Mouse (Mus musculus): ENCODE data around the gene Adar.

Gene Adar

DNA sequence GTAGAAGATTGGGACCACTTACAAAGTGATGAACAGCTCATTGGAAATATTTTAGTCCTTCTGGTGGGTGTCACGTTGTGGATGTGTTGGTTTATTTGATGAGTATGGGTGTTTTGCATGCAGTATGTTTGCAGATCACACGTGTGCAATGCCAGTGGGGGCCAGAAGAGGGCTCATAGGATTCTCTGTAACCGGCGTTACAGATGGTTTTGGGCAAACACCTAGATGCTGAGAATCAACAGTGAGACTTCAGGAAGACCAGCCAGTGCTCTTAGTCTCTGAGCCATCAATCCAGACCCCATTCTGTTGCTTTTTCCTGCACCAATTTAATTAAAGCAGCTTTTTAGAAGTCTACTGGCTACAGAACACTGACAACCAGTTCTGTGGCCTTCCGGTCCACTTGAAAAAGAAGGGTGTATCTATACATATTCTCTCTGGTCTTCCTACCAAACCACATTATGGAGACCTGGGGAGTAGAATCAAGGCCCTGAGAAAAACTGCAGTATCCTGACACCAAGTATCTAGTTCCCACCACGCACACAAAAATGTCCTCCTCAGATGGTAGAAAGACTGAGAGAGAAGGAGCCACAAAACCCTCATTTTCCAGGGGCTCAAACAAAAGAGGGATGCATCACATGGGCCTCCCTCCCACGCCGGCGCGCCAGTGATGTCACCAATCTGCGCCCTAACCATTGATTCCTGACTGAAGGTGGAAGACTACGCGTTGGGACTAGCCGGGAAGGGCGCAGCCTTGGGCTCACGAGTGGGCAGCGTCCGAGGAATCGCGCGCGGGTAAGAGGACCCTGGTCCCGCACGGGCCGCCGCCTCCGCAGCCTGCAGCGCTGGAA, at the start of gene Adar:
Adar (plus strand) TSS at position 664 of the 848 bp plus-strand sequence.
- peak; percentile 93 for DNase-seq (ENCODE audit: low read depth)

DNA sequence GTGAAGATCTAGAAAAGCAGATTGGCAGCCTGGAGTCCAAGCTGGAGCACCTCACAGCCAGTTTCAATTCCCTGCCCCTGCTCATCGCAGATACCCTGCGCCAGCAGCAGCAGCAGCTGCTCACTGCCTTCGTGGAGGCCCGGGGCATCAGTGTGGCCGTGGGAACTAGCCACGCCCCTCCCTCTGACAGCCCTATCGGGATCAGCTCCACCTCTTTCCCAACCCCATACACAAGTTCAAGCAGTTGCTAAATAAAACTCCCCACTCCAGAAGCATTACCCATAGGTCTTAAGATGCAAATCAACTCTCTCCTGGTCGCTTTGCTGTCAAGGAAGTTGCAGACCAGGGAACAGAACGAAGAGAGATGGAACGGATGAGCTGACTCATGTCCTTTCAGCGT, 47.7 kb upstream of the Adar start:
- DNase-seq (ENCODE audit: low read depth) = no peak

- no peak for DNase-seq (ENCODE audit: low read depth)
Observed at GRCm38 (mm10) chr3:89671334-89671733, 43.5 kb upstream of the Adar start.

GRCm38 (mm10) chr3:89672573-89673317, 42.1 kb upstream of the Adar start:
- no peak for DNase-seq (ENCODE audit: low read depth)

DNA sequence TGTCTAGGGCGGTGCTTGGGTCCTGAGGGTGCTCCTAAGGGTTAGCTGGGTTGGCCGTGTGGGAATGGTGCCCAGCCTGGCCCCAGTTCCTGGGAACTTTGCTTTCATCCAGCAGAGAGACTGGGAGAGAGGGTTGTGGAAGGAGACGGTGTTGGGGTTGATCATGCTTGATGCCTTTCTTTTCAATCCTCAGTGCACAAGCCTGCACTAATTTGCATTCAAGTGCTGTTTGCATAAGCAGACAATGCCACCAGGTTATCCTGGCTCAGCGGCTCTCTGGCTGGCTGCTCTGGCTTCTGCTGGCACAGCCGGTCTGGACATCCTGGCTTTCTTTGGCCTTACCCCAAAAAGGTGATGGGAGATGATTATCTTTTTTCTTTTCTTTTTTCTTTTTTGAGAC, 37.2 kb upstream of the Adar start:
- DNase-seq (ENCODE audit: low read depth) = no peak

- DNase-seq (ENCODE audit: low read depth) = no peak
Observed at GRCm38 (mm10) chr3:89686031-89686430, 28.8 kb upstream of the Adar start.

DNA sequence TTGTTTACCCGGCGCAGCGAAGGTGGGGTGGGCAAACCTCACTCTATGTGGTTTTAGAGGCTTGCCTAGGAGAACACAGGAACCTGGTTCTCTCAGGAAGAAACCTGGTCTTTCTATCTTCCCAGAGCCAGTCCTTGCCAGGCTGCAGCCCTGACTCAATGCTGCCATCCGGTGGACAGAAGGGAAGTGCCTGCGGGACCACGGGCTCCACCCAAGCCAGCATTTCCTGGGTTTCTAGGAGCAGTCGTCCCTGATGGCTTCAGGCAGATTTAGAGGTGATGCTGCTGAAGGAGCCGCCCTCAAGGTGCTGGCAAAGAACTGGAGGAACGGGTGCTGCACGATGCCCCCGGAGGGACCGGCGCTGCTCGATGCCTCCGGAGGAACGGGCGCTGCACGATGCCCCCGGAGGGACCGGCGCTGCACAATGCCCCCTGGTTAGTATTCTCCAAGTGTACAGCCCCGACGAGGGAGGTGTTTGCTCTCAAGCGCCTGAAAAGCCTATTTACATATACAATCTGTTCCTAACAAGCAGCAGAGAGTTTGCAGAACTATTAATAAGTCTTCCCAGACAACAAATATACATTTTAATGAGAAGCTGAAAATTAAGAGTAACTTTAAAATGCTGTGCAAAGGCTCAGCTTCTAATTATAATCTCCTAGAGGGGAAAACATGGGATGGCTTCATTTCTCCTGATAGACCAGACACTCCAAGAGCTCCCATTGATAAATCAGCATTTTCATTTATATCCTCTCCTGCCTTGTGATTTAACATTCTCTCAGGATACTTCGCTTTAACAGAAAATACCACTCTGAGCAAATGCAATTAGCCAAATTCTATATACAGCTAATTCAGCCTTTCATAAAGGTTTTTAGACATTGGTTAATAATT, 25.9 kb upstream of the Adar start:
- DNase-seq (ENCODE audit: low read depth) = peak; percentile 86

DNA sequence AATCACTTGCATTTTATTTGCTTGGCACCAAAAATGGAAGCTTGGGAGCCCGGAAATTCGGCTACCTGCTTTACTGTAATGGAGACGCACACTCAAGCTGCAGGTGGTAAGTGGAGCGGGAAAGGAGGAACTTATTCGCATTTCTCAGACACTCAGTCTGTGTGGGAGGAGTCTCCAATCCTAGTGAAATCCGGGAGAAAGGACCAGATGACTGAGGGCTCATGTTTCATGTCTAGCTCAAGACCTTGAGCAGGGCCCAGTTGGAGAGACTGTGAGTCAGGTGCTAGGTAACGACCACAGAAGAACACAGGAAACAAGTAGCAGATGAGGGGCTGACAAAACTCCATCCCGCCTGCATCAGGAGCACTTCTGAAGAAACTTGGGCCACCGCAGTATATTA, 23.0 kb upstream of the Adar start:
- DNase-seq (ENCODE audit: low read depth) = no peak

DNA sequence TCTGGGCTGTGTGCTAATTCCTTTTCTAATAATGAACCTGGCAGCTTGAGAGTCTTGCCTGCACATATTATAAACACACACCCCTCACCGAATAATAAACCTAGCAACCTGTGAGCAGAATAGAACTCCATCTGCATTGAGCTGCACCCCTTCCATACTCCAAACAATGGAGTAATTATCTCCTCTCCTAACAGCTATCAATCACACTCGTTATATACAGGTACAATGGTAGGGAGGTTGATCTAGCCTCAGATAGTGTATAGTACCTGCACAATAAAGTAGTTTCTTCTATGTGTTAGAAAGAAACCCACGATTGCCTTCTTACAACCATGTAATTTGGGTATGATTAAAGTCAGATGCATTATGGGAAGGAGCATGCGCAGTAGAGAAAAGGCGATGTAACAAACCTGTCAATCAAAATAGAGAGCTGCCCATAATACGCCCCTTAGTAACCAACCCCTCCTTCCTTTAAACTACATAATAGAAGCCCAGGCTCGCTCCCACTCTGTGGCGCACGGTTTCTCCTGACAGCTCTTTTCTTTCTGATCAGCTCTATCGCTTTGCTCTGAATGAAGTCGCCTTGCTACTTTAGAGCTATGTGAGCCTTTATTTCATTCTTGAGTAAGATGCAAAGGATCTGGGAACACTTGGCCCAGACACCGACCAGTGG, 18.5 kb upstream of the Adar start:
- no peak for DNase-seq (ENCODE audit: low read depth)

DNA sequence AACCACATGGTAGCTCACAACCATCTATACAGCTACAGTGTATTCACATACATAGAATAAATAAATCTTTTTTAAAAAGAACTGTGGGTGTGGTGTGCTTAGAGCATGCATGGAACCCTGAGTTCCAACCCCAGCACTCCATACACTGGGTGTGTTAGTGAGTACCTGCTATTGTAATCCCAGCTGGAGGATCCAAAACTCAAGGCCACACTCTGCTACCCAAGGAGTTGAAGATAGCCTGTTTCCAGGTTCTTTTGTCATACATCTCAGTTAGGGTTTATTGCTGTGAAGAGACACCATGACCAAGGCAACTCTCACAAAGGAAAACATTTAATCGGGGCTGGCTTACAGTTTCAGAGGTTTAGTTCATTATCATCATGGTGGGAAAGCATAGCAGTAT, 15.9 kb upstream of the Adar start:
- DNase-seq (ENCODE audit: low read depth) = no peak

GRCm38 (mm10) chr3:89700461-89700860, 14.4 kb upstream of the Adar start:
- no peak for DNase-seq (ENCODE audit: low read depth)

- peak; percentile 77 for DNase-seq (ENCODE audit: low read depth)
Observed at GRCm38 (mm10) chr3:89703596-89703995, 11.2 kb upstream of the Adar start.

DNA sequence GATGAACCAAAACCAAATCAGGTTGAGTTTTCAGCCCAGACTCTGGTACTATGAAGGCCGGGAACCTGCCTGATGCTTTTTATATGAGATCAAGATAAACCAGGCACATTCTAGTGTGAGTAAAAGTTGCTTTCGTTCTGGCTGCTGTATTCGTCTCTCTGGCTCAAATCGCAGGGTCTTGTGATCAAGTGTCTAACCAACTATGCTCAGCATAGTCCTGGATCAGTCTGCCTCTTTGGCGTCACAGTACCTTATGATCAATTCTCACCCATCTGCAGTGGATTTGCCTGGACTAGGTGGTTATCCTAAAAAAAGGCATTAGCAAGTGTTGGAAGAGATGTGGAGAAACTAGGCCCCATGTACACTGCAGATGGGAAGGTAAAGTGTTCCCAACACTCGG, 10.8 kb upstream of the Adar start:
- peak; percentile 12 for DNase-seq (ENCODE audit: low read depth)

DNA sequence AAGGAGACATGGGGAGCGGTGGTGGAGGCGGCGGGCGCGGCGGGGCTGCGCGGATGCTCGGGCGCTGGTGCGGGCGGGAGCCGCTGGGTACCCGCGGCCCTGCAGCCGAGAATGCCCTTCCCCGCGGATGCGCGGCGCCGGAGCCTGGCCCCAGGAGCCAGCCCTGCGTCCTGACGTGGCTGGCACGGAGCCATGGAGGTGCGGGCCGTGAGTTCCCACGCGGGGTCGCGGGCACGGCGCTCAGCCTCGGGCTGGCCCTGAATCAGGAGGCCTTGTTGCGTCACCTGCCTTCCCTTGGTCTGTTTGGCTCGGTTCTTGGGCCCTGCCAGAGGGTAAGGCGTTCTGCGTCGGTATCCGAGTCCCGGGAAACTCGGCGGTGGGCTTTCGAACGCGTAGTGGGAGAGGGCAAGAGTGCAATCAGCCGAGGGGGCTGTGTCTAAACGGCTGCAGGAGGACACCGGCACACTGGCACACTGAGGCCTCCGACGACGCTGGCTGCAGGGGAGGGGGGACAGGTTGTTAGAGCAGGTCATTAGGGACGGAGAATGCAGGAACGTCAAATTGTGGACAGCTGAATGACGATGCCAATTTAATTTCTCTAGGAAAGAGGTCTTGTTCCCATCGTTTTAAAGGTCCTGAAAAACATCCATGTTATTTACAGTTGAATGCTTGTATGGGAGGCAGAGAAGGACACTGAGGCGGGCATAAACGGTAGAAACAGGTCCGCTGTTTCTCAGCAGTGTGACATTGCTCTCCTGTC, 565 bp downstream of the Adar start:
- DNase-seq (ENCODE audit: low read depth) = peak; percentile 68

GRCm38 (mm10) chr3:89715967-89716256, 1.1 kb downstream of the Adar start:
- DNase-seq (ENCODE audit: low read depth) = no peak

- DNase-seq (ENCODE audit: low read depth) = no peak
Observed at GRCm38 (mm10) chr3:89722032-89722431, 7.2 kb downstream of the Adar start.

DNA sequence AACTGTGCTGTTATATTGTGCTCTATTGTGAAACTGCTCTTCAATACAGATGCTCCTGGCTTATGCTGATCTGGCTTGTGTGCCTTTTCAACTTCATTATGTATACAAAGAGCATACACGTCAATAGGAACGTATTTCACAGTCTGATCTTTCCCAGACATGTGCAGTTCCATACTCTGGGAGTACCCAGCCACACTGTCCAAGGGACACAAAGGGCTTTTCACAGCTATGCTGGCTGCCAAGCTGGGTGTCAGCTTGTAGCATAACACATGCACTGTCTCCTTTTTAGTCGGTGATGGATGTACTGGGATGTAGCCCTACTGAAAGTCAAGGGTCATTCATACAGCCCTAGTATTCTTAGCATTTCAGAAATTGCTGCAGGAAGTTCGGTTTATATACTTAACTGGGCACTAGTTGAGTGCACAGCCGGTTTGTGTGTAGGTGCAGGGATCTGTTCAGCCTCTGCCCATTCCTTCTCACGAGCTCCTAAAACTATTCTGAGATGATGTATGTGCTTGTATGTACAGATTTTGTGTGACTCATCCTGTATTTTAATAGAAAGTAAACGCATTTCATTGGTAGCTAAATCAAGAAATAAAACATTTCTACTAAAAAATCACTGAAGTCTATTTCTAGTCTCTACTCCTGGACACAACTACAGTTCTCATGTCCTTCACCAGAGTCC, 8.7 kb downstream of the Adar start:
- DNase-seq (ENCODE audit: low read depth) = no peak

DNA sequence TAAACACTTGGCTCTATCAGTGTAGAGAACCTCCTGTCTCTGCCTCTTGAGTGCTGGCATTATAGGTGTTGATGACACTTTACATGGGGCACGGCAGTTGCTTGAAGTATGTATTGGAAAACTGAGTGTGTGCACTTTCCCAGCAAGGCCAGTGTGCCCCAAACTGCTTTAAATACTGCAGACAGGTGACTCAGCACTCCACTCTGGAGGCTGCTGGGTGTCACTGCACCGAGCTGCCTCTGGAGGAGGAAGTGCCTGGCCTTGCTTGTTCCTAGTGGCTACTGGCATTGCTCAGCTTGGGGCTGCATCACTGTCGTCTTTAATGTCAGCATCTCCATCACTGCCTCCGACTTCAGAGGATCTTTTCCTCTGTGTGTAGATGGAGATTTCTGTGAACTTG, 12.2 kb downstream of the Adar start:
- DNase-seq (ENCODE audit: low read depth) = peak; percentile 73

- DNase-seq (ENCODE audit: low read depth) = peak; percentile 43
Observed at GRCm38 (mm10) chr3:89728848-89729247, 14.0 kb downstream of the Adar start.
